Mouse (Mus musculus) central nervous system, embryonic 14 days (tissue): Measurements from ENCODE around the gene Spata18. TPM values are rescaled to one million over a fixed set of nuclear protein-coding genes. Genes with fewer than 3 reads are reported as not detected.

ENCODE experiments used
- polyA plus RNA-seq: library from polyadenylated mRNA; depleted of rRNA; stranded (reverse); fragments of >200 nt; gene quantifications from 2 replicates; pipeline ENCODE4 v1.2.3, GENCODE M21; 2012; rRNA removed

Gene Spata18
- 0.90 and 1.1 TPM in 2 replicates for polyA plus RNA-seq

DNA sequence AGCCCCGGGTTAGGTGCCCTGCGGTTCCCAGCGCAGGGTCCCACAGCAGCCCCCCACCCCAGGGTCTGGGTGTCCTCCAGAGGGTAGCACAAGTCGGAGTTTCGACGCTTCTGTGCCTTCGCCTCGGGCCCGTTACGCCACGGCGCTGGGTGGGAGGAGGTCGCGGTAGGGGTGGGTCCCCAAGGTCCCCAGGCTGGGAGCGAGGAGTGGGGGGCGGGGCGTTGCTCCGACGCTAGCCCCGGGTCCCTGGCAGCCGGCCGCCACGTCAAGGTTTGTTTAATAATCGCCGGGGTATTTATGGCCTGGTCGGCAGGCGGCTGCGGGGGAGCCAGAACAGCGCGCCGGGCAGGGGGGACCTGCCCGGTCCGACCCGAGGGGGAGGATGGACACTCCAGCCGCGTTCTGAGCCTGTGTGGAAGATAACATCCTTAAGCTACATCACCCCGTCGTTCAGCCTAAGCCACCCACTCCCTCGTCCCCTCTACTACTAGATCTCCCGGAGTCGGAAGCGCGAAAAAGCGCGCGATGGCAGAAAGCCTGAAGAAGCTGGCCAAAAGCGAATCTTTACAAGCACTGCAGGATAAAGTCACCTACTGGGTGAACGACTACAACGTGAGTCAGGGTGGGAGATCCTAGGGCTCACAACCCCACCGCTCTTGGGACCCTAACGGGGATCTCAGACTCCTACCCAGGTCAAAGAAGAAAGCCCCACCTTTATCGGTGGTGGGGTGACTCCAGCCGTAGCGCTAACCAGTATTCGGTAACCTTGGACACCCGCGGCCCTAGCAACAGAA is at the start of gene Spata18:
Gene Spata18, plus strand, starts transcription at position 319 of the 794 bp plus-strand sequence.

GRCm38 (mm10) chr5:73632291-73632690 is 18.9 kb upstream of the Spata18 start, which contains the start of gene Lrrc66:
Lrrc66 (minus strand) TSS chr5:73632526.

GRCm38 (mm10) chr5:73647261-73647900 is 3.8 kb upstream of the Spata18 start, which contains the start of gene Sgcb:
Sgcb (minus strand) TSS chr5:73647790.

Other genes with a start within 250 kb of the Spata18 start
- gene Cwh43, start 245.3 kb upstream of the Spata18 start, polyA plus RNA-seq = 0.09 and 0.28 TPM in 2 replicates
- 35.6 and 39.1 TPM in 2 replicates for gene Dcun1d4, start 170.4 kb upstream of the Spata18 start, polyA plus RNA-seq
- 0.07 TPM in 1 of 2 replicates, not detected in the other for gene Lrrc66, start 18.9 kb upstream of the Spata18 start, polyA plus RNA-seq
- 20.2 and 24.4 TPM in 2 replicates for gene Sgcb, start 3.6 kb upstream of the Spata18 start, polyA plus RNA-seq